Mouse (Mus musculus): Measurements from ENCODE around the gene Tmem254a.
"Not testable (repeated sequence)": the region's sequence is repeated elsewhere in the genome, so short reads cannot be mapped to it uniquely, and the experiment has no call there.

DNA sequence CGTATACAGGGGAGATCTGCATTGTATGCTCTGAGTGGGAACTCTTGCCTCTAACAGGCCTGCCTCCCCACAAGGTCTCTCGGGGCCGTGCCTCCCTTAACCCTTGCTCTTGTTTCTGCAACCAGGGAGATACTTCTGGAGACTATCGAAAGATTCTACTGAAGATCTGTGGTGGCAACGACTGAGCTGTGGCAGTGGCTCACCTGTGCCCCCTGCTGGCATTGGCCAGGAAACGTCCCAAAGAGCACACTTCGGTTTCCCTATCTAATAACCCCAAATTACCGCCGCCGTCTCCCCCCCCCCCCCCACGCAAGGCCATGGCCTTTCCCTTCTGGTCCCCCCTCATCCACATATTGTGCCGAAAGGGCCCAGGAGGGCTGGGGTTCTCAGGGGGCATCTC, 41.6 kb downstream of the Tmem254a start:
- TF ChIP-seq CTCF (IDR thresholded peaks at IDR 0.05; ENCODE audit: control insufficient read depth, insufficient read depth, low read length); POLR2A (IDR thresholded peaks at IDR 0.05; ENCODE audit: borderline replicate concordance, control insufficient read depth, low read depth, low read length): not testable (repeated sequence)
